Mouse (Mus musculus): ENCODE measurements around the gene Zfp993.
"Not testable (repeated sequence)": the region's sequence is repeated elsewhere in the genome, so short reads cannot be mapped to it uniquely, and the experiment has no call there.

DNA sequence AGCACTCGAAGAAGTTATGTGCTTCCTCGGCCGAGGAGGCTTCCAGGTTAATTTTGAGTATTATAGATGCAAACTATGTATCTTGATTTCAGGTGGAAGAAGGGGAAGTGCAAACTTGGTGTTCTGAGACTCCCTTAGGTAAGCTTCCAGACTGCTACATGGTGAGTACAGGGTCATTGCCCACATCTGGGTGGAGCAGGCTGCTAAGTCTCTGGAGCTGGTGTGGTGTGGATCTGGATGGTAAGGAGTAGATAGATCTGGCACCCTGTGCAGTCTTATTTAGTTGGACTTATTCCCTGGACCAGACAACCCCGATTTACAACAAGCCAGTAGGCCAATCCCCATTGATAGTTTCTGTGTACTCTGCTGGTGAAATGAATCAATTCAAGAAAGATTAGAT is 33.6 kb downstream of the Zfp993 start:
- TF ChIP-seq CTCF (IDR thresholded peaks at IDR 0.05; ENCODE audit: control insufficient read depth, insufficient read depth, low read length); POLR2A (IDR thresholded peaks at IDR 0.05; ENCODE audit: borderline replicate concordance, control insufficient read depth, low read depth, low read length): not testable (repeated sequence)

All from bone marrow, adult 2 months (tissue).